Mouse (Mus musculus) G1E (cell line): ENCODE data around the gene Pitpnc1.

Experiments
- CTCF ChIP-seq: IDR thresholded peaks from 2 replicates; pipeline ENCODE4 v1.5.1; 2012; ENCODE audit warnings: low read depth, low read length, inconsistent platforms, mixed read lengths
- GATA1 ChIP-seq: IDR thresholded peaks from 2 replicates; pipeline ENCODE4 v1.6.1; 2012; ENCODE audit warnings: borderline replicate concordance, low read length, inconsistent platforms, mixed read lengths
- GATA2 ChIP-seq: IDR thresholded peaks from 2 replicates; pipeline ENCODE4 v1.6.1; 2012; ENCODE audit warnings: low read depth, low read length, inconsistent platforms, borderline replicate concordance
- POLR2AphosphoS5 ChIP-seq: IDR thresholded peaks from 2 replicates; pipeline ENCODE4 v1.6.1; 2012; ENCODE audit warnings: low read depth, low read length, inconsistent platforms; ENCODE audit not compliant: insufficient replicate concordance
- TAL1 ChIP-seq: conservative IDR thresholded peaks from 2 replicates; pipeline ENCODE4 v1.6.1; 2012; ENCODE audit warnings: low read depth, low read length, inconsistent platforms, mixed read lengths

DNA sequence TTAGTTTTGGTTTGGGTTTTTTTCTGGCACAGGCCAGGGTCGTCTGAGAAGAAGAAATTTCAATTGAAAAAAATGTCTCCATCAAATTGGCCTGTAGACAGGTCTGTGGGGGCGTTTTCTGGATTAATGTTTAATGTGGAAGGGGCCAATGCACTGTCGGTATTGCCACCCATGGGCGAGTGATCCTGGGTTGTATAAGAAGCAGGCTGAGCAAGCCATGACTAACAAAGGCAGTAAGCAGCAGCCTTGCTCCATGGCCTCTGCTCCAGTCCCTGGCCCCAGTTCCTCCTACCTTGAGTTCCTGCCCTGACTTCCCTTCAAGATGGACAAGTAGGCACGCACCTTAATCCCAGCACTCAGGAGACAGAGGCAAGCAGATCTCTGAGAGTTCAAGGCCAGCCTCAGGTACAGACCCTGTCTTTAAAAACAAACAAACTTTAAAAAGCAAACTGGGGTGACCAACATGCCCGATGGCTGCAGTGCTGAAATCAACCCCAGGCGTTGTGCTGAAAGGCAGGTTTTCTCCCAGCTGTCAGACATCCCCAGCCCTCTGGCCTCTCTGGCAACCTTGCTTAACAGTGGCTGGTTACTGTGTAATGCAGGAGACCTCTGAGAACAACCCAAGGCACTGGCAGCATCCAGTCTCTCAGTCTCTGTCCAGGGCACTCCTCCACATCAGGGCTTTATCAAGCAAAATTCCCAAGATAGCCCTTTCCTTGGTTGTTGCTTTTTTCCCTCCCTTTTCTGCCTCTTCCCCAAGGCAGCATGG lies 39.1 kb downstream of the Pitpnc1 start:
- TF ChIP-seq CTCF: no peak
- no peak for TF ChIP-seq TAL1
- TF ChIP-seq POLR2AphosphoS5: no peak
- no peak for TF ChIP-seq GATA1
- TF ChIP-seq GATA2: no peak
